Mouse (Mus musculus) adrenal gland, postnatal 14 days (tissue): ENCODE data around the gene Usp29. TPM values are rescaled to one million over a fixed set of nuclear protein-coding genes. Genes with fewer than 3 reads are reported as not detected.
"Not testable (repeated sequence)": the region's sequence is repeated elsewhere in the genome, so short reads cannot be mapped to it uniquely, and the experiment has no call there.

Experiments
- DNase-seq: peaks from one replicate; pipeline ENCODE4 v3.0.0; 2021; ENCODE audit warnings: mixed read lengths
- total RNA-seq: library from RNA; stranded (reverse); gene quantifications from 2 replicates; pipeline ENCODE4 v1.2.3, GENCODE M21; 2021

The Usp29 gene
- total RNA-seq, 1 experiment from 2014 or later: 2.7 TPM

DNA sequence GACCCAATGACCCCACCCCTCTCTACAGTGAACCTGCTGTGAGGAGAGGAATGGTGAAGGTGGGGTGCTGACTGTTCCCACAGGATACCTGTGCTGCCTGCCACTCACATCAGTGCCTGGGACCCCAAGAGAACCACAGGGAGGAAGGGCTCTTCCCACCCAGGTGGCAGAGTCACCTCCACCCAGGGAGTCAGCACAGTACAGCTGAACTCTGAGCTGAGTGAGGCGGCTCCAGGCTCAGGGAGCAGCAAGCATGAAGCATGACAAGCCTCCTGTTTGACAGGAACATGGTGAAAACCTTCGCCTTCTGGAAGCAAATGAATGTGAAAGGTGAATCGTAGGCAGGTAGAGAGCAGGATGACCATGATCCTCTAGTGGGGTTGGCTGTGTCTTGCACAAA is 148.5 kb downstream of the Usp29 start:
- not testable (repeated sequence) for DNase-seq

DNA sequence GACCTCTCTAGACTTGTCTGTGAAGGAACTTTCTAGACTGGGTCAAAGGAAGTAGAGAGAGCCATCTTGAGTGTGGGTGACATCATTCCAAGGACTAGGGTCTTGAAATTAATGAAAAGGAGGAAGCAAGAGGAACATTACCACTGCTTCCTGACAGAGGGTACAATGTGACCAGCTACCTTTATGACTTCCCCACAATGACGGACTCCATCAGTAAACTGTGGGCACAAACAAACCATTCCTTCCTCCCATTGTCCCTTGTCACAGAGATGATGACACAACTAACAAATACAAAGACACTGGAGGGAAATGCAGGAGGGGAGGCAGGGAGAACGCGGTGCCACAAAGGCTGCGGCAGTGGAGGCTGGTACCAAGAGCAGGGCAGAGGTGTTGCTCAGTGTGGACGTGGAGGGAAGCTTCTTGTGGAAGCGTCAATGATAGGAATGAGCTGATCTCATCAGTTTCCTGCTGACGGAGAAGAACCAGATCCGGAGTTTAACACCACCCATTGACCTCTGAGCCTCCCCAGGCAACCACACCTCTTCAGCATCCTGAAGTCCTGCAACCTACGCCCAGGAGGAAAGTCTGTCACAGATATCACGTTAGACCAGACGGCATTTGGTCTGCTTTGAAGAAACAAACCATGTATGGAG is 149.3 kb downstream of the Usp29 start:
- no peak for DNase-seq

DNA sequence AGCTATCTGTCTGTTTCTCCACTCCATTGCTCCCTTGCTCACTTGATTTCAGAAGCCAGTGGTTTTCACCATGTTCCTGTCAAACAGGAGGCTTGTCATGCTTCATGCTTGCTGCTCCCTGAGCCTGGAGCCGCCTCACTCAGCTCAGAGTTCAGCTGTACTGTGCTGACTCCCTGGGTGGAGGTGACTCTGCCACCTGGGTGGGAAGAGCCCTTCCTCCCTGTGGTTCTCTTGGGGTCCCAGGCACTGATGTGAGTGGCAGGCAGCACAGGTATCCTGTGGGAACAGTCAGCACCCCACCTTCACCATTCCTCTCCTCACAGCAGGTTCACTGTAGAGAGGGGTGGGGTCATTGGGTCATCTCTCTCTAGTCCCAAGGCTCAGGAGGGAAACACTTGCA is 150.5 kb downstream of the Usp29 start:
- DNase-seq: not testable (repeated sequence)

DNA sequence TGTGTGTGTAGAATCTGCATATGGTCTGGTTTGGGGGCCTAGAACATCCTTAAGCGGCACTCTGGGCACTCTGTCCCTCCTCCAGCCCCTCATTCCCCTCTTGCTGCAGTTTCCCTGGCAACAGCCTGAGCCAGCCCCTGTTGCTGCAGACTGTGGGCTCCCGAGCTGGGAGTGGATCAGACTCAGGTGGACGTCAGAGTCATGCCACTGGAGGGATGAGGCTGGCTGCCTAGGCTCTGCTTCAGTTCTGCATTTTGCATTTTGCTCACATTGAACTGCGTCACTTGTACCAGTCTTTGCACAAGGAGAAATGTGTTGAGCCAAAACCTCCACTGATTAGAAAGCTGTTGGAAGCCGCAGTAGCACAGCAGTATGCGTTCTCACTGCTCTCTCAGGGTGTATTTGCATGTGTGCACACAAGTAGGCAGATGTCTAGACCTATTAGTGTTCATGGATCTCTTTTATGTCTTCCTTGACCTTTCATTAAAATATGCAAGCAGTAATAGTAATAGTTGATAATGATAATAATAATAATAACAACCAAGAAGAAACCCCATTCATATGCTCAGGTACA is 151.2 kb downstream of the Usp29 start:
- no peak for DNase-seq

DNA sequence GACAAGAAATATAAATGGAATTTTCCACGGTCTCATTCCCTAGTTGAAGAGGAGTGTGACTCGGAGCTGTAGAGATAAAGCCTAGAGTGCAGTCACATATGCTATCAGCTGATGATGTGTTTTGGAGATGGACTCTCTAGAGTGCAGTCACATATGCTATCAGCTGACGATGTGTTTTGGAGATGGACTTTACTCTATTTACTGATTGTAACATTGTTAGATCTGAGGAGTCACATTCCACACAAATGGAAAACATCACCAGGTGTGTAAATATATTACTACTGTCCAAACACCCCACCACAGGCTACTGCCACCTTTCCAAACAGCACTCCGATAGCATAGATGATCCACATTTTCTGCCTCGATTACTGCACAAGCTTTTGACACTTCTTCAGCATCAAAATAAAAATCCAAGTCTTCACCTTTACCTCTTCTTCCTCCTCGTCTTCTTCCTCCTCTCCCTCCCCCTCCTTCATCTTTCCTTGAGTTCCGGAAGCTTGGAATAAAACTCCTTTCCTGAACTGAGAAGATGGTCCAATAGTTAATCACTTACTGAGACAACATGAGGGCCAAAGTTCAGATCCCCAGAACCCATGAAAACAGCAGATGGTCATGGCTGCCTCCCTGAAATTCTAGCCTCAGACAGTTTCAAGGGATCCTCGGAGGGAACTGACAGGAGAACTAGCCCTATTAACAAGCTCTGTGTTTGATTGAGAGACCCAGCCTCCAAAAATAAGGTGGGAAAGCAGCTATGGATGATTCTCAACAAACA is 153.2 kb downstream of the Usp29 start:
- DNase-seq: no peak

DNA sequence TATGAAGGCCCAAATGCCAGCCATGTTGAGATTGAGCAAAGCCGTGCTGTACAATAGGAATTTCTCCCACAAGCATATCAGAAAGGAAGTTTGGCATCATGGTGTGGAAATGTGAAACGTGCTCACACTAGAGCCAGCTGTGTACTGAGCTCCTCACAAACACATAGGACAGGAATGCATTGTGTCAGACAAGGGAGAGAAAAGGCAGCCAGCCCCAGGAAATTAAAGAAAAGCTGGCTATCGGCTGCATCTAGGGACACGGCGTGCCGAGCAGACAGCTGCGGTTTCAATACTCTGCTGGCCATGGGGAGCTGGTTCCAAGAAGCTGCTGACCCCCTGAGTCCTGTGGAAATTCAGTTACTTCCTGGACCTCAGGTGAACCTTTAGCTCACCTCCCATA is 155.0 kb downstream of the Usp29 start:
- DNase-seq: no peak

DNA sequence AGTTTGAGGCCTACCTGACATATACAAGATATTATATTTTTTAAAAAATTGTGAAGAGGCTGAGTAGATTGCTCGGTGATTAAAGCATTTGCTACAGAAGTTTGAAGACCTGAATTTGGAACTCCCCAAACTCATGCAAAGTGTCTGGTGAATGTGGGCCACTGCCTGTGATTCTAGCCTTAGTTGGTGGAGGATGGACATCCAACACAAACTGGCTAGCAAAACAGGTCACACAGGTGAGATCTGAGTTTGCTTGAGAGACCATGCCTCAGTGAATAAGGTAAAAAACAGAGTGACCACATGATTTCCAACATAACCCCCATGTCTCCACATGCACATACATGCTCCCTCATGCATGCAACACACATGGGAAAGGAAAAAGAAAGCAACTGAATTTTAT is 156.5 kb downstream of the Usp29 start:
- DNase-seq: no peak

DNA sequence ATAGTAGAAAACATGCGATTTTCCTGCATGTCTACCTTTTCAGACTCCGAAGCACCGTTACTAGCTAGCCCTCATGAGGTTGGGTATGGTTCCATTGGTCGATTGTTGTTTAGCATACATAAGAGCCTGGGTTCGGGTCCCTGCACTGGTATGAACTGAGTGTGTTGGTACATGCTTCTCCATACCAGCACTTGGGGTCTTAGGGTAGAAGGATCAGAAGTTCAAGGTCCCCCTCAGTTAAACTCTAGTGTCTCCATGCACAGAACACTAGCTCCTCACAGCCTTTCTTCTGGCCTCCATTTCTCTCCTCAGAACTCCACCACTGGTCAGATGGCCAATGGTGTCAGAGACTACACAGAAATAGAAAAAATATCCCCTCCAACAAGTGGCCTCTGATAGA is 159.5 kb downstream of the Usp29 start:
- no peak for DNase-seq

DNA sequence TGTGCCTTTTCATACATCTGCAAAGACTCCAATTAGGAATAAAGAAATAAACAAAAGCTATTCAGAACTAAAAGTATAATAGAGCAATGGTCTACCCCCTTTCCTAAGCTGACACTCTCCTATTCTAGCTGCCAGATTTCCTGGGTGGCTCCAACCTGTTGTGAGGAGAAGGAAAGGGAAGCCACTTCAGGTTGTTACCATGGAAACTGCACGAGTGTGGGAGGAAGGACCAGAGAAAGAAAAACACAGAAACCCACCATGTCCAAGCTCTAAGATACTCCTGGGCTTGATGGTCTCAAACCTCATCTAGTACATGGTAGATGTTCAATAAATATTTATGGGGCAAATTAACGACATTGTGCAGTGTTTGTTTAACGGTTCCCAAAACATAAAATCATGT is 160.8 kb downstream of the Usp29 start:
- DNase-seq: no peak

DNA sequence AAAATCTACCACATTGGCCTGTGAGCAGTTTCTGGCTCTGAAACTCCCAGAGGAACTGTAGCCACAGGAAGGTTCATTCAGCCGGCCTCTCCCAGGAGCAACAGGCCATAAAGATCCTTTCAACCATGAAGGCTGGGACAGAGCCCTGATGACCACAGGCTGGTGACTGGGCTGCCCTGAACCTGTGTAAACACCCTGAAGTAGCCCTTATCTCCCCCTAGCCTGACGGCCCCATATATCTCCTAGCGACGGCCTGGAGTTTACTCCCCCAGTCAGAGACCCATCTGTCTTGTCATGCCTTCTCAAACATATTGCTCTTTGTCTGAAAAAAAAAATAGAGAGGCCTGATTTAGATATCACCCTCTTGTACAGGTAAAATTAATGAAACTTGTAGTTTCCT is 166.6 kb downstream of the Usp29 start:
- DNase-seq: not testable (repeated sequence)

DNA sequence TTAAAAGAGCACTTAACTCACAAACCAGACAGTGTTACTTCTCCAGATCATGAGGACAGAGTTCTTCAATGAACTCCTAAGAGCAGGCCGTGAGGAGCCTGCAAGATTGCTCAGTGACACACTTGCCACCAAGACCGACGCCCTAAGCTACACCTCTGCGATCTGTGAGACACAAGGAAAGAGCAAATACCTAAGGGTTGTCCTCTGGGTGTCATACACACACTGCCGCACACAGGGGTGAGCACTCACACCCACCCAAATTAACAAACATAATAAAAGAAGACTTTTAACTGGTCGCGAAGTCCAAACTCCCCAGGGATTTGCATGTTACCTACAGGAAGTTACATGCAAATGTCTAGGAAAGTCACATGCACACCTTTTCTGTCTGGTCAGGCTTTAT is 170.3 kb downstream of the Usp29 start:
- DNase-seq: no peak

DNA sequence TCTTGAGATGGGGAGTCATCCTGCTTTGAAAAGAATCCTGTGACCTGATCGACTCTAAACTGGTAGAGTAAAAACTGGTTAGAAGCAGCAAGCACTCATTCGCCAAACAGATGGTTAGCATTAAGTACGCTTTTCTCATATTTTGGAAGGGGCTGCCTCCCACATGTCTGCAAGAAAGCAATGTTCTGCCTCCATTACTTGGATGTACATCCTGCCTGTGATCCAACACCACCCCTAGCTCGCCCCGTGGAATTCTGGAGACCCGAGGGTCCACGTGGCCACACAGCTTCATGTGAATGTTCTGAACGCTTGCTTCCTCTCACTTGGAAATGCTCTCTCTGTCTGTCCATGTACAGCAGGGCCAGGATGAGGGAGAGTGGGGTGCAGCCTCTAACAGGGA is 173.1 kb downstream of the Usp29 start:
- DNase-seq: no peak

DNA sequence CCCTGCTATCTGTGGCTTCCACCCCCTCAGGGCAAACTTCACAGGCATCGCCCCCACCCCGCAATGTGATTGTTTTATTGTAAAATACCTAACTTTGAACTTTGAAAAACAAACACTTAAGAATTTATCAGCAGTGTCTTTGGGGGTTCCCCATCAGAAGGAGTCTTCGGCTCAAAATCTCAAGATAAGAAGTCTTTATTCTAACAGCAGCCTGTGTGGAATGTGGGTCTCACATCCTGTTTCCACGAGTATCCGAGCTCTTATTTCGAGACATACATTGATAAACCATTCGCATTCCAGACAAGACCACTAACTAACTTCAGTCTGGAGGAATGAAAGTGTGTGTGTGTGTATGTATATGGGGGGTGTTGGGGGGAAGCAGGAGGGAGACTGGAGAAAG is 180.1 kb downstream of the Usp29 start:
- DNase-seq: no peak

DNA sequence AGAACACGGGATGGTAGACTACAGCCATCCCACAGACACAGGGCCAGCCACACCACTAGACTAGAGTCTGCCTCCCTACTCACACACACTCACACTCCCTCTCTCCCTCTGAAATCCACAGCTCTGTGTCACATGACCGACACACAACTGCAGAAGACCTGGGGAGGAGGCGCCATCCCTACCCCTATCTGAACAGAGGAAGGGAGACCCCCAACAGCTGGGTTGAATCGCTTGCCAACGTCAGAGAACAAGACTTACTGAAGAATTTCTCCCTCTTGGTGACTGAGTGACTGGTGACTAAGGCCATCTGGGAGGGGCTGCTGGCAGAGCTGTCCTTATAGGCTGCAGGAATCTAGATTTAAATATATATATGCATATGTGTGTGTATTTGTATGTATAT is 181.4 kb downstream of the Usp29 start:
- no peak for DNase-seq

DNA sequence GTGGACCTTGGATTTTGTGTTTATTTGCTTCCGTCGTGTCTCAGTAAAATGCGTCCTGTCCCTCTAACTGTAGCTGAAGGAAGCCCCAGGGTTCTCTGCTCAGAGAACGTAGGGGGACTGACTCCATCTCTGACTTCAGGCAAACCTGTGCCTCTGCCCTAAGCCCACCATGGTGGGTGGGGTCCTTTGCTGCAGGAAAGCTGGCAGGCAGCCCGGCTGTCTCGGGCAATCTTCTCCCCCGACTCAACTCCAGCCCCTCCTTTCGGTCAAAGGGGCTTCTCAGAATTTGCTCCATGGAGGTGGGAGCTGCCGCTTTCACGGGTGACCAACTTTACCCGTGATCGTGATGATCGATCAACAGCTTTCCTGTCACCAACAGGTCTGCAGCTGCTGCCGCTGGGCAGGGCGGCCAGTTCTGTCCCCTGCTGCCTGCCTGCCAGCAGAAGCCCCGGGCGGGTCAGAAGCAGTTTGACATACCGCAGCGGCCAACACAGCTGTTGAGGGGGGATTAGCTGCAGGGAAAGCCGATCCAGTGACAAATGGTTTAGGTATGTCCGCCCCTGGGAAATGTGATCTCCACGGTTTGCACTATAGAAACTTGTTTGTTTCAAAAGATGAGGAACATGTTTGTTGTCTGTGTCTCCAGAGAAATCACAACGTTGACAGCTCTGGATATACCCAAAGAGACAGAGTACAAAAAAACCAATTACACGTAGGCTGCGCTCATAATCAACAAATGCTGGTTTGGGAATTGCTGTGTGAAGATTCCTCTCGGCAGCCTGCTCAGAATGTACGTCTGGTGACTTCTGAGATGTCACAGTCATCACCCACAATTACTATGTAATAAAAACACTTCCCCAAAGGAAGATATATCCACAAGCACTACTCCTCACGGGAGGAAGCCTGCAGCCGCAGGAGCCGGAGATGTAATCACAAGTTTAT is 183.3 kb downstream of the Usp29 start:
- peak; percentile 19 for DNase-seq

DNA sequence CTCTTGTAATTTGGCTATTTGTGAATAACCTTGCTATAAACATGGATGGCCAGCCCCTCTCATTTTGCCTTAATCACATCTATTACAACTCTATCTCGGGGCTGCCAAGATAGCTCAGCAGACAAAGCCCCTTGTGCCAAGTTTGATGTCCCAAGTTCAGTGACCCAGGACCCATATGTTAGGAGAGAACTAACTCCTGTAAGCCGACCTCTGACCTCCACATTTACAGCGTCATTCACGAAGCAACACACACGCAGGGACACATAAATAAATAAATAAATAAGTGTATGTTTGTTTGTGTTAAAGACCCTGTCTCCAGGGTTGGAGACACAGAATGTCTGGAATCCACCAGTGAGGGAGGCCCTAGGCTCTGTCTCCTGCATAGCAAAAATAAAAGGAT is 186.7 kb downstream of the Usp29 start:
- no peak for DNase-seq

DNA sequence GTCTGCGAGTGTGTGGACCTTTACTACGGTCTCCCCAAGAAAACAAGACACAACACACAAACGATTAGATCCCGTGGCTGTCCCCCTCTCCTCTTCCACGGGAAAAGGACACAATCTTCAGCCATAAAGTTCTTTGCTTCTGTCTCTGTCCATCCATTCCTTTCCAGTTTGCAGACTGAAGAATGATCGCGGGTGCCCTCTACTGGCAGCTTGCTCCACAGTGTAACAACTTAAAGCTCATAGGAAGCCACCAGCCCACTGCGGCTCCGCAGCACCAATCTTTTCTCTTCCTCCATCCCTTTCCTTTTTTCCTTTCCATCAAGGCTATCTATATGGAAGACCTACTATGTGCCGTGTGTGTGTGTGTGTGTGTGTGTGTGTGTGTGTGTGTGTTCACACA is 187.9 kb downstream of the Usp29 start:
- peak; percentile 87 for DNase-seq

DNA sequence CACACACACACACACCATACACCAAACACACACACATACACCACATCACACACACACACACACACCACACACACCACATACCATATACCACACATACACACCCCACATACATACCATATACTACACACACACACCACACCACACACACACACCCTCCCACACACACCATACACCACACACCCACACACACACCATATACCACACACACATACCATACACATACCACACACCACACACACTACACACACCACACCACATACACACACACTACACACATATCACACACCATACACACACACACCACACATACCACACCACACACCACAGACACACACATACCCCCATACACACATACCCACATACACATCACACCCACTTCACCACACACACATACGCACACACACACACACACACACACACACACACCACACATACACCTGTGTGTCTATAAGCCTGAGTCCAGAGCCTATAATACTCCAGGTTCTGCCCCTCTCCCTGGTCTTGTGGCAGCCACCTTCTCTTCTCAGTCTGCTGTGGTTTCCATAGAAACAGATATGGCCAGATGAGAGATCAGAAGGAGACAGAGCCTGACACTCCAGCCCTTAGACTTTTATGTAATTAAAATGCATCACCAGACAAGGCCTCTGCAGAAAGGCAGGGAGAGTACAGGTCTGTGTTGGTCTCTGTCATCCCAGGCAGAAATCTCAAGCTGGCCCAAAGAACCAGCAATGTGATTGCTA is 188.9 kb downstream of the Usp29 start:
- DNase-seq: no peak

DNA sequence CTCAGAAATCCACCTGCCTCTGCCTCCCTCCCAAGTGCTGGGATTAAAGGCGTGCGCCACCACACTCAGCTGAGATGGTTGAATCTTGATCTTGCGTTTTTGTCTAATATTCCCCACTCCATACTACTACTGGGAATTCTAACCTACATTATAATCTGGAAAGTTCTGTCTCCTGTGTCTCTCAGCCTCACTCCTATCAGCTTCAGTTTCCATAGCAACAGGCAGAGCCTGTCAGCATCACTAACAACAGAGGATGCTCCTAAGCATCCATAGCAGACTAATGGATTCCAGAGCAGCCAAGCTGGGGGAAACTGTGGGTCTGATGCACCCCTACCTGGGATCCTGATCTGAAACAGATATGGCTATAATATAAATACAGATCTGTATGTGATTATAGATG is 193.1 kb downstream of the Usp29 start:
- no peak for DNase-seq

DNA sequence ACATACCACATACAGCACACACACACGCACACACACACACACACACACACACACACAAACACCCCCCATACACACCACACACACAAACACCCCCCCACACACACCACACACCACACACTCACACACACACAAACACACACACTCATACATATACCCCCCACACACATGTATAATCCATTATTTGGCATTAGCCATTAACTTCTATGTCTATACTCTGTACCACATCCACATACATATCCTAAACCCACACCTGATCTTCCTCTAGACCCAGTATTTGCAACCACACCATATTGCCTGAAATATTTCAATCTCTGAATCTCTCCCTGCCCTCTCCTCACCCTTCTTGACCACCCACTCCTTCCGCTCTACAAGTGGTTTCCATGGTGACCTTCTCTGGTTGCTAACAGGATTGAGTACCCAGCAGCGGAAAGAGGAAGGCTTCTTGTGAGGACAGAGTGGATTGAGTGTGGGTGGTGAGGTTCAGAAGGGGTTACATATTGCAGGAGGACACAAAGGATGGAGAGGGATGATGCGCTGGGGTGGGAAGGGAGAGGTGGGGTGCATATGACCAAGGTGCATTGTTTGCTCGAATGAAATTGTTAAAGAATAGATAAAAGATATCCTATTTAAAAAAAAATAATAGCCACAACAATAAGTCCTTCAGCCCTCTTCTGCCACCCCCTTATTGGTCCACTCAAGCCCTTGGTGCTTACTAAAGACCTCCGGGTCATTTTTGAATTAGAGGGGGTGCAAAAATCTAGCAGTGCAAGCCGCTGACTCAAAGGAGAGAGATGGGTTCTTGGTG is 195.8 kb downstream of the Usp29 start:
- DNase-seq: no peak

DNA sequence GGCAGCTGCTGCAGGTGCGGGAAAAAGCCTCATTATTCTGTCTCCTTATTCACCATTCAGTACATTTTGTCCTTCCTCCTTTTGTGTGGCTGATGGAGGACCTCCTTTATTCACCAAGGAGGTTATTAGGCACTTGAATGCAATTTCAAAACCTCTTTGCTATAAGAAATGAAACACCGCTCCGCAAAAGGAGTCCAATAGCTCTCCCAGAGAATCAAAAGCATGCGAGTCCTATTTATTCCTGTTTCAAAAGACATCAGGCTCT is 196.3 kb downstream of the Usp29 start:
- DNase-seq: no peak
